Mouse (Mus musculus) layer of hippocampus, adult 2 months (tissue): Measurements from ENCODE around the gene Parn. TPM values are rescaled to one million over a fixed set of nuclear protein-coding genes. Genes with fewer than 3 reads are reported as not detected.
"Not testable (repeated sequence)": the region's sequence is repeated elsewhere in the genome, so short reads cannot be mapped to it uniquely, and the experiment has no call there.

Experiments
- DNase-seq, 2 experiments: peaks; one replicate each; pipeline ENCODE4 v3.0.0; 2022; ENCODE audit warnings: low spot score in 2 of 2
- H3K27ac ChIP-seq: fragments of 200-600 bp; 2 replicates; pipeline ENCODE4 v1.8.1; 2022
- H3K4me3 ChIP-seq: fragments of 200-600 bp; 2 replicates; pipeline ENCODE4 v1.8.1; 2022; ENCODE audit warnings: mild to moderate bottlenecking
- CTCF ChIP-seq: fragments of 200-600 bp; conservative IDR thresholded peaks from 2 replicates; pipeline ENCODE4 v1.8.1; 2022; ENCODE audit warnings: antibody characterized with exemption, mild to moderate bottlenecking, moderate library complexity
- long read RNA-seq, 2 experiments: library from polyadenylated mRNA; stranded (forward); transcript quantifications; one replicate each; pipeline ENCODE4 v2.0.0; 2021; ENCODE audit warnings: borderline mapping rate in 2 of 2
- total RNA-seq, 2 experiments: library from RNA; stranded (reverse); gene quantifications; 2 replicates each; pipeline ENCODE4 v1.2.3; 2021

Gene Parn
- total RNA-seq: 10 to 100 TPM; 23.5 to 25.6 TPM
- long read RNA-seq, experiment 1, transcript Parn-201 (24 exons, 2,906 nt): major isoform, 12 of 34 reads
- long read RNA-seq, experiment 1, partial matches to known transcripts: 0 of 34 reads
- long read RNA-seq, experiment 1, other reads (novel, unspliced or antisense): 22 of 34 reads
- long read RNA-seq, experiment 2, transcript Parn-201 (24 exons, 2,906 nt): major isoform, 21 of 50 reads
- long read RNA-seq, experiment 2, partial matches to known transcripts: 2 of 50 reads
- long read RNA-seq, experiment 2, other reads (novel, unspliced or antisense): 27 of 50 reads

DNA sequence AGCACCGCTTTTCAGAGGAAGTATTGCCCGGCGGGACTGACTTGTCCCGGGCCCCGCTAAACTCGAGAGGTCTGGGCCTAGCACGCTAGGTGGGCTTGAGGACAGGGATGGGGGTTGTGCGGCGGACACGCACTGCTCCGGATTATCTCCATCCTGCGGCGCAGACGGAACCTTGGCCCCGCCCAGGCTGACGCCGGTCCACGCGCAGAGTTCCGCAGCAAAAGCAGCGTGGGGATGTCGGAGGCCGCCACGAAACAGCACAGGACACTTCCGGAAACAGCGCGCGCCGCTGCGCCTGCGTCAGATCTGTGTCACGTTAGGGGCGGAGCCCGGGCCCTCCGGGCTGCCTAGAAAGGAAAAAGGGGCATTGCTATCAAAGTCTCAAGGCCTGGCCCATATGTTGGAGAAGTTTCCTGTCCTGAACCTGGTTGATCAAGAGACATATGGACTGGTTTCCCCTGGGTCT, at the start of gene Parn:
TSS of gene Parn (minus strand) at position 293 of the 466 bp plus-strand sequence.
- TF ChIP-seq CTCF: no peak
- DNase-seq: peak; percentile 93 to 94
- peak within 1 kb of the TSS; percentile 91 for H3K27ac ChIP-seq
- peak within 1 kb of the TSS; percentile 84 for H3K4me3 ChIP-seq

DNA sequence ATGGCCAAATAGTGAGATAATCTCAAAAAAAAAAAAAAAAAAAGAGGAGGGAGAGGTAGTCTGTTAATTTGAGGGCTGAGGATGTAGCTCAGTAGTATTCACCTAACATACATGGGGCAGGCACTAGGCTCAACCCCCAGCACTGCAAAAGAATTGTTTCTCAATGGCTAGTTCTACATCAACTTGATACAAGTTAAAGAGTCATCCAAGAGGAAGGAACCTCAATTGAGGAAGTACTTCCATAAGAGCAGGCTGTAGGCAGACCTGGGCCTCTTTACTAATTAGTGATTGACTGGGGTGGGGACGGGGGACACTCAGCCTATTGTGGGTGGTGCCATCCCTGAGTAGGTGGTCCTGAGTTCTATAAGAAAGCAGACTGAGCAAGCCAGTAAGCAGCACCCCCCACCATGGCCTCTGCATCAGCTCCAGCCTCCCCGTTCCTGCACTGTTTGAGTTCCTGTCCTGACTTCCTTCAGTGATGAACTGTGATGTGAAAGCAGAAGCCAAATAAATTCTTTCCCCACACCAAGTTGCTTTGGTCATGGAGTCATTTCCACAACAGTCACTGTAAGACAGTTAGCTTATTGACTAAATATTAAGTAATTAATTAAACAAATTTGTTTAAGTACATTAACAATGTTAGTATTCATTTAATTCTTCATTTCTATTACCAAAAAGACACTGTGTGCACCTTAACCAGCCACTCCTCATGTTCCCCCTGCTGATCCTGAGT, 49.0 kb upstream of the Parn start:
- no peak for TF ChIP-seq CTCF
- no peak for DNase-seq
- H3K27ac ChIP-seq: no peak overlapping the region
- H3K4me3 ChIP-seq: no peak overlapping the region

DNA sequence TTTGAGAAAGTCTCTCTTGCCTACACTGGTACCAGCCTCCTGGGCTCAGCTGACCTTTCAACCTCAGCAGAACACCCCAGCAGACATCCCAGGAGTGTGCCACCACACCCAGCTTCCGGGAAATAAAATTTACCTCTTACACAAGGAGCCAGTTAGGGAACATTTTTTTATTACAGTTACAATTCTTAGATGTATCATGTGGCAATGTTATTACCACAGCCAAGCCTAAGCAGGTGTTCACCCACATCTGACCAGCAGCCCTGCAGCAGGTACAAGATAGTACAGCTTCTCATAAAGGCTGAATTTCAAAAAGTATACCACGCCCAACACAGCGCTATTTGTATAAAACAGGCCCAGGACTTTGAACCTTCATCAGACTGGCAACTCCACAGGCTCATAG, 46.9 kb upstream of the Parn start:
- TF ChIP-seq CTCF: no peak
- no peak overlapping the region for H3K4me3 ChIP-seq

DNA sequence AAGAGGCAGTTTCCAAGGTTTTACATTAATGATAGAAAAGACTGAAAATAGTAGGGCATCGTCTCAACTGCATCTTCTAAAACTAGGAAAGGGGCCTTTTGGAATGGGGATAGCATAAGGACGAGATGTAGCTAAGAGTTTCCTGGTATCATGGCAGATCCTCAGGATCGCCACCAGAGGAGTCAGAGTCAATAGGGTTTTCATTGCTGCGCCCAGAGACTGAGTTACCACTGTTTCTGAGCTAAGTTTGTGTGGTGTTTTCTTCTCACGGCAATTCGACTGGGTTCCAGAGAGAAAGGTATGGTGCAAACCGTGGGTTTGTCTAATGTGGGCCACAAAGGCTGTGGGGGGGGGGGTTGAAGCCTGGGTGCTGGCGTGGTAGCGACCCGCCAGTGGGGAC, 36.7 kb upstream of the Parn start:
- DNase-seq: no peak
- no peak overlapping the region for H3K4me3 ChIP-seq
- no peak overlapping the region for H3K27ac ChIP-seq
- no peak for TF ChIP-seq CTCF

More for the DNA sequence above, 46.9 kb upstream of the Parn start:
- H3K27ac ChIP-seq: no peak overlapping the region
- DNase-seq: no peak

DNA sequence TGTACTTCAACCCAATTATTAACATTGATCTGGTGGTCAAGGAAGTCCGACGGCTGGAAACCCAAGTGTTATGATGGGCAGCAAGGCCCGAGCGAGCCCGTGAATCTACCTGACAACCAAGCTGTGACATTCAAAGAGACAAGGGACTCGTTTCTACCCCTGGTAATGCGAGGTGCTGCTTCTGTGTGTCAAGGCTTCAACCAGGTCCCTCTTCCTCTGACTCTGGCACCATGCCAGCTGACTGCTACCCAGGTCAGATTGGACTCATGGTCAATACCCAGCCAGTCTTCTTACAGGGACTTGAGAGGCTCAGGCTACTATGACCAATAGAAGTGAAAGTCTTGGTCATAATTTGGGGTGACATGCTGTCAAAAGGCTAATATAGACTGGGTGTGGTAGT, 34.2 kb upstream of the Parn start:
- Histone ChIP-seq H3K4me3 (no peak overlapping the region), H3K27ac (no peak overlapping the region)
- no peak for DNase-seq
- no peak for TF ChIP-seq CTCF

DNA sequence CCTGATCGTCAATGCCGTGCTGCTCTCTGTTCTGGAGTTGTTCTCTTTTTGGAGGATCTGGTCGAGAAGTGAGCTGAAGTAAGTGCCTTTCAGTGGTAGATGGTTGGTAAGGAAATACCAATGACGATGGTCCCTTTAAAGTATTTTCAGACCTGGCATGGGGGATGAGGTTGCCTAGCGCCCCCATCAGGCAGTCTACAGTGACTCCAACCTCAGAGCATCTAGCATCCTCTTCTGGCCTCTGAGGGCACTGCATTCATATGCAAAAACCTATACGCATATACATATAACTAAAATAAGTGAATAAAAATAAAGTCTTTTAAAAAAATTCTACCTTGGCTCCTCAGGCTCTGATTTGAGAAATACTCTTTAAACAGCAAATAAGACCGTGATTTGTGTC, 31.0 kb upstream of the Parn start:
- TF ChIP-seq CTCF: peak; percentile 61
- no peak overlapping the region for H3K4me3 ChIP-seq
- DNase-seq: no peak
- H3K27ac ChIP-seq: no peak overlapping the region

DNA sequence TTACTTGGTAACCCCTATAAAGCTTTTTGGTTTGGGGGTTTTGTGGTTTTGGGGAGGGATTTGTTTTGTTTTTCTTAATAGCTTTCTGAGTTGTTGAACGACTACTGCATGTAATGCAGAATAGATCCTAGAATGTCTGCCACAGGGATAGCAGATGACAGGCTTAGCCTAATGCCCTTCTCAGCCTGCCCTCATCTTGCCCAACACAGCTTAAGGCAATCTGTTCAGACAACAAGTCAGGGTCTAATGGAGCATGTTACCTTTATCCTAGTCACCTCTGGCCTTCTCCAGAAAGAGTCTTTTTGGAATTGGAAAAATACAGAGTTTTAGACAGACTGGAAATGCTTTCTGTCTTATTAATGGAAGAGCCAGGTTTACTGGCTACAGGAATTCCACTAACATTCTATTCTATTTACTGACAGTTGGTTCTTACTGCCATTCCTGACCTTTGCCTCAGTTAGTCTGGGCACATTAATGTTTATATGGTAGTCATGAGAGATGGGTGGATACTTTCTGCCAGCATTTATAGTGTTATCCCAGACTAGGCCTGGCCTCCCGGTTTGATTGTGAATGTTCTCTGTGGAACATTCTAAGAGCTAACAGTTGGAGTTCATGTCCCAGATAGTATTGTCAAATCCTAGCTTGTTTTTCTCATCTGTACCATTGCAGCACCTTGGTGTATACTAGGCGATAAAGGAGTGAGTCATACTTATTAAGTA, 10.8 kb upstream of the Parn start:
- H3K27ac ChIP-seq: no peak overlapping the region
- DNase-seq: no peak
- no peak overlapping the region for H3K4me3 ChIP-seq
- no peak for TF ChIP-seq CTCF

DNA sequence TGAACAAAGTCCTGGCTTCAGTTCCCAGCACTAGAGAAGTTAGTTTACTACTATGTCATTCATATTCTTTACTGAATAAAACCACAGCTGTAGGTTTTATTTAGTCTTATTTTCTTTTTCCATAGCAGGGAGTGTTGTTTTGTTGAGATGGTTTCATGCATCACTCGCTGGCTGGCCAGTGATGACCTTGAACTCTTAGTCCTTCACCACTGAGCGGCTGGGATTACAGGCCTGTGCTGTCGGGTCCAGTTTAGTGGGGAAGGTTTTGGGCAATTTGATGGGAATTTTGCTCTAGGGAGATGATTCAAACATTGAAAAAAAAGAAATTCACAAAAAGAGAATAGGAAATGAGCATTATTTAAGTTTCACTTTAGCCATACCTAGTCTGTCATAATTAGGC, 6.5 kb upstream of the Parn start:
- DNase-seq: no peak
- TF ChIP-seq CTCF: no peak
- Histone ChIP-seq H3K4me3 (no peak overlapping the region), H3K27ac (no peak overlapping the region)

DNA sequence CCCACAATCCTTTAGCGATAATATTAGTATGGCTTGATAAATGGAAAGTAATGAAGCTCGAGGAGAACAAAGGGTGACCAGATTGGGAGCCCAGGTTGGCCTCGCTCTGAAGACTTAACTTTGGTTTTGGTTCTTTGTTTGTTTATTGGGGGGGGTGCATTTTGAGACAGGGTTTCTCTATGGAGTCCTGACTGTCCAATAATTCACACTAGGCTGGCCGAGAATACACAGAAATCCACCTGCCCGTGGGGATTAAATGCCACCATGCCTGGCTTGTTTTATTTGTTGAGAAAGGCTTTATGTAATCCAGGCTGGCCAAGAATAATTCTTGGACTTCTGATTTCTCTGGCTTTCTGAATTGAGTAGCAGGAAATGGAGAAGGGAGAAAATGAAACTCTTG, 5.1 kb upstream of the Parn start:
- Histone ChIP-seq H3K4me3 (peak overlapping the region; percentile 99; the same call in 1 of the 2 replicates), H3K27ac (no peak overlapping the region)
- no peak for DNase-seq
- TF ChIP-seq CTCF: no peak

DNA sequence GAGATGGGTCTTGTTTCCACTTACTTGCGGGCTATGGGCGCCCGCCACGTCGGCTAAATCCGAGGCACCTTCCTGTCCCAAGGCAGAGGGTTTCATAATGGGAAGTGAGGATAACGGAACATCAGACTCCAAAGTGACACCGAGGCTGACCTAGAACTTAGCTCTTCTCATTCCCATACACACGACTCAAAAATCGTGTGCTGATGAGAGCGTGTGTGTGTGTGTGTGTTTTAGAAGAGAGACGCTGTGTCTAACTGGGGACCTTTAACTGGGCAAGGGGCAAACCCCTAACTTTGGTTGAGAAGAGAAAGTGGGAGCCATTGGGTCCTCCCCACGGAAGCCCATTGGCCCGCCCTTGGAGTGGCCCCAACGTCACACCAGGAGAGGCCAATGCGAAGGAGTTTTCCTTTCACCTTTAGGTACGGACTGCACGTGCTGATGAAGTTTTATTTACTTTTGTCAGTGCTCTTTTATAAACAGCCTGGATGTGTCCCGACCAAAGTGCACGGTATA, 4.5 kb upstream of the Parn start:
- Histone ChIP-seq H3K4me3 (peak overlapping the region; percentile 99), H3K27ac (peak overlapping the region; percentile 98)
- no peak for TF ChIP-seq CTCF
- DNase-seq: peak; percentile 25 to 29

DNA sequence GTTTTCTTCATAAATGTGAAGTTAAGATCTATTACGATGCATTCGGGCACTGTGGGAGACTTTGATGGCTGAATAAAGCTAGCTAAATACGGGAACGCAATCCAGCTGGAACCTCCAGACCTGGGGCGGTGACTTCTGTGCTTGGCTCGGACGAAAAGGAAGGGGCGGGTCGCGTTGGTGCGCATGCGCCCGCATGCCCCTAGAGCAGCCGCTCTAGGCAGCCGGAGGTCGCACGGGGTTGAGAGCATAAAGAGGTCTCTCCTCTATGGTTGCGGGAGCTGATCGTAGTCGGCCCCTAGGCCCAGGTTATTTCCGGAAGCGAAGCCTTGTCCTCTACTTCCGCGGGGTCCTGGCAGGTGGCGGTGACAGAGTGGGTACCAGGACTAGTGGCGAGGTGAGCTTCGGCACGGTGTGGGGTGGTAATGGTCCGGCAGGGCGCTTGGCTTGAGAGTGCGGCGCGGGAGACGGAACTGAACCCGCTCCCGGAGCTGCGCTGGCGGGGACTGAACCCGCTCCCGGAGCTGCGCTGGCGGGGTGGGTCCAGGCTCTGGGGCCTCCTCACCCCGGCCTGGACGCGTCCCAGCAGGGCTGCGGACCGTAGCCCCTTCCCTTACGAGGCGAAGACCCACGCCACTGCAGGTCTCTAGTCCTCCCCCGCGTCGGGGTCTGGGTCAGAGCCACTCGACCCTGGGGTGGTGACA, 3.9 kb upstream of the Parn start, which contains the start of the genes Bfar and 3110001I22Rik:
TSS of gene Bfar (plus strand) at position 174 of the 701 bp plus-strand sequence.
TSS of gene 3110001I22Rik (plus strand) at position 245 of the 701 bp plus-strand sequence.
- Histone ChIP-seq H3K4me3 (peak within 1 kb of the TSS; percentile 99), H3K27ac (peak within 1 kb of the TSS; percentile 98)
- DNase-seq: peak; percentile 86 to 92
- TF ChIP-seq CTCF: no peak

DNA sequence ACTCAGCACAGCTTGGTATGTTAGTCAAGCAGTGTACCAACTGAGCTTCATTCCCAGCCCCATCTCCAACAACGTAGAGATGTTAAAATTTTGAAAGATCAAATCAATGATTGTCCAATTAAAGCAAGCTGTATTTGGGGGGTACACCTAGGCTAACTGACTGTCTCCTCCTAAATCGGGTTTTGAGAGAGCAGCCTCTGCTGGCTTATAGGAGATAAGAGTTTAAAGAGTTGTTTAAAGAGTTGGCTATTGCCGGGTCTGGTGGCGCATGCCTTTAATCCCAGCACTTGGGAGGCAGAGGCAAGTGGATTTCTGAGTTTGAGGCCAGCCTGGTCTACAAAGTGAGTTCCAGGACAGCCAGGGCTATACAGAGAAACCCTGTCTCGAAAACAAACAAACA, 2.9 kb upstream of the Parn start:
- H3K27ac ChIP-seq: peak overlapping the region; percentile 98; the same call in 1 of the 2 replicates
- peak overlapping the region; percentile 99; the same call in 1 of the 2 replicates for H3K4me3 ChIP-seq
- DNase-seq: not testable (repeated sequence)
